Mouse (Mus musculus) intestine, embryonic 16.5 days (tissue): ENCODE results near the gene Ttc7. TPM values are rescaled to one million over a fixed set of nuclear protein-coding genes. Genes with fewer than 3 reads are reported as not detected.

Experiments used
- ATAC-seq: fragments of 200-750 bp; cut with Nextera tagmentation; 2 replicates; pipeline ENCODE4 v1.8.0; 2017; ENCODE audit warnings: moderate TSS enrichment, moderate library complexity
- H3K27ac ChIP-seq: fragments of 300-500 bp; sonication (generic); 2 replicates; pipeline ENCODE4 v1.5.1; 2014; ENCODE audit warnings: mild to moderate bottlenecking, low read length
- H3K27me3 ChIP-seq: fragments of 300-500 bp; sonication (generic); replicated peaks from 2 replicates; pipeline ENCODE4 v1.6.1; 2014; ENCODE audit warnings: low read length, control low read depth, mixed read lengths; ENCODE audit not compliant: control insufficient read depth, insufficient read depth
- H3K36me3 ChIP-seq: fragments of 300-500 bp; sonication (generic); 2 replicates; pipeline ENCODE4 v1.6.1; 2014; ENCODE audit warnings: low read length, control low read depth; ENCODE audit not compliant: control insufficient read depth, insufficient read depth
- H3K4me1 ChIP-seq: fragments of 300-500 bp; sonication (generic); 2 replicates; pipeline ENCODE4 v1.6.1; 2014; ENCODE audit warnings: low read length, control low read depth, mixed read lengths; ENCODE audit not compliant: control insufficient read depth, insufficient read depth
- H3K4me2 ChIP-seq: fragments of 300-500 bp; sonication (generic); 2 replicates; pipeline ENCODE4 v1.6.1; 2014; ENCODE audit warnings: low read depth, low read length, control low read depth
- H3K4me3 ChIP-seq: fragments of 300-500 bp; sonication (generic); 2 replicates; pipeline ENCODE4 v1.5.1; 2014; ENCODE audit warnings: mild to moderate bottlenecking, low read length
- H3K9ac ChIP-seq: fragments of 300-500 bp; sonication (generic); 2 replicates; pipeline ENCODE4 v1.6.1; 2014; ENCODE audit warnings: low read depth, low read length
- H3K9me3 ChIP-seq: fragments of 300-500 bp; sonication (generic); 2 replicates; pipeline ENCODE4 v1.6.1; 2016; ENCODE audit warnings: low read length, control low read depth; ENCODE audit not compliant: control insufficient read depth
- WGBS: fragments of 180-500 bp; shearing (Covaris S2); extraction: QIAGEN DNeasy Blood & Tissue Kit; methylation state at CpG from one replicate; pipeline ENCODE4 v1.1.7; 2014; 5-methylcytosine and 5-hydroxymethylcytosine counted together
- polyA plus RNA-seq: library from polyadenylated mRNA; unstranded; fragments of >200 nt; fragmentation: Nextera tagmentation; extraction: Ambion mirVana; gene quantifications from 2 replicates; pipeline ENCODE4 v1.2.1, GENCODE M21; 2015

Gene Ttc7
- polyA plus RNA-seq, 1 experiment from 2014 or later: 21.7 TPM

GRCm38 (mm10) chr17:87337683-87338082 is 55.0 kb downstream of the Ttc7 start:
- Histone ChIP-seq H3K9me3 (peaks cover 3% of the 10 kb centered on the region; the same call in 1 of the 2 replicates), H3K27ac (no peak overlapping the region), H3K4me1 (peaks cover 2% of the 10 kb centered on the region), H3K4me3 (no peak overlapping the region), H3K27me3 (no peaks in the 10 kb centered on the region), H3K36me3 (peaks cover 4% of the 10 kb centered on the region), H3K4me2 (no peak overlapping the region), H3K9ac (no peak overlapping the region)
- peak; percentile 59 for ATAC-seq
- WGBS: 84% methylated on average over 7 of the region's 7 CpGs

- no peak for ATAC-seq
- no peak overlapping the region for H3K4me3 ChIP-seq
- no peaks in the 10 kb centered on the region for H3K4me1 ChIP-seq
- peaks cover 4% of the 10 kb centered on the region for H3K36me3 ChIP-seq
- no peak overlapping the region for H3K4me2 ChIP-seq
- no peak overlapping the region for H3K27ac ChIP-seq
- no peak overlapping the region for H3K9ac ChIP-seq
- peaks cover 3% of the 10 kb centered on the region; the same call in 1 of the 2 replicates for H3K9me3 ChIP-seq
- 83% methylated on average over 1 of the region's 1 CpGs for WGBS
- H3K27me3 ChIP-seq: no peaks in the 10 kb centered on the region
Measured at GRCm38 (mm10) chr17:87339122-87339521, 56.4 kb downstream of the Ttc7 start.

GRCm38 (mm10) chr17:87343060-87343703 is 60.5 kb downstream of the Ttc7 start:
- 71% methylated on average over 8 of the region's 8 CpGs for WGBS
- no peaks in the 10 kb centered on the region for H3K9me3 ChIP-seq
- H3K36me3 ChIP-seq: peaks cover 5% of the 10 kb centered on the region
- no peak overlapping the region for H3K4me2 ChIP-seq
- 0 out of 2 replicates have a peak, but pooled peaks cover 2% of the 10 kb centered on the region for H3K4me1 ChIP-seq
- H3K4me3 ChIP-seq: no peak overlapping the region
- no peaks in the 10 kb centered on the region for H3K27me3 ChIP-seq
- H3K9ac ChIP-seq: no peak overlapping the region
- no peak overlapping the region for H3K27ac ChIP-seq
- no peak for ATAC-seq

GRCm38 (mm10) chr17:87344441-87345251 is 62.0 kb downstream of the Ttc7 start:
- H3K27me3 ChIP-seq: no peaks in the 10 kb centered on the region
- no peak overlapping the region for H3K9ac ChIP-seq
- ATAC-seq: no peak
- H3K36me3 ChIP-seq: peaks cover 7% of the 10 kb centered on the region
- no peaks in the 10 kb centered on the region for H3K9me3 ChIP-seq
- H3K4me1 ChIP-seq: 0 out of 2 replicates have a peak, but pooled peaks cover 2% of the 10 kb centered on the region
- no peak overlapping the region for H3K4me2 ChIP-seq
- no peak overlapping the region for H3K4me3 ChIP-seq
- WGBS: 76% methylated on average over 18 of the region's 18 CpGs
- H3K27ac ChIP-seq: no peak overlapping the region

DNA sequence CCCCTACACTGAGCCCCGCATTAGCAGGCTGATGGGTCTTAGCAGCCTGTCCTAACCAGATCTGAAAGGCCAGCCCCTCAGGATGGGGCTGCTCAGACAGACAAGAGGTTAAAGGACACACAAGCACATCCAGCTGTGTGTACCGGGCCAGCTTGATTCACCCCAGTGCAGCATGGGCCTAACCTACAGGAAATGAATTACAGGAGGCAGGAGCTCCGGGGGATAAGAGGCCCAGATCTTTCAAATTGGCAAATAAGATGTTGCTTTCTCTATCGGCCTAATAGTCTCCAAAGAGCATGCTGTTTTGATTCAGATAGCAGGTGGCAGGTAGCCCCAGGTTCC is 62.5 kb downstream of the Ttc7 start:
- H3K27me3 ChIP-seq: no peaks in the 10 kb centered on the region
- H3K4me2 ChIP-seq: no peak overlapping the region
- no peak overlapping the region for H3K9ac ChIP-seq
- no peak for ATAC-seq
- 49% methylated on average over 4 of the region's 4 CpGs for WGBS
- H3K9me3 ChIP-seq: no peaks in the 10 kb centered on the region
- H3K4me1 ChIP-seq: peaks cover 3% of the 10 kb centered on the region
- no peak overlapping the region for H3K27ac ChIP-seq
- peaks cover 7% of the 10 kb centered on the region for H3K36me3 ChIP-seq
- no peak overlapping the region for H3K4me3 ChIP-seq

DNA sequence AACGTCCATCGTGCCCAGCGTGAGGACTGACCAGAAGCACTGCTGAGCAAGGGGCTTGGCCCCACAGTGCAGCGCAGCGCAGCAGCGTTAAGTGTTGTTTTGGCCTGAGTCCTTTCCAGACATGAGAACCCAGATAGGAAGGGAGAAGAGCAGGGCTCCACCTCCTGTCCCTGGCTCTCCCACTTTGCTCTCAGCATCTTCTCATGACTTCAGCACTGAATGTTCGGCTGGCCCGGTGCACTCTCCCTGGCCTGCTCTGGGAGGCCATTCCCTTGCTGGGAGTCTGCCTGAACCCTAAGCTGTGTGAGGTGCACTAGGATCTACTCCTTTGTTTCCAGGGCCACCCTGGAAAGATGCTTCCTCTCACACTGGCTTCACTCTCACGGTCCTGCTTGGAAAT is 65.7 kb downstream of the Ttc7 start:
- H3K27ac ChIP-seq: 0 out of 2 replicates have a peak overlapping the region, but pooled peaks have one; percentile 14
- WGBS: 60% methylated on average over 9 of the region's 9 CpGs
- ATAC-seq: no peak
- no peak overlapping the region for H3K9ac ChIP-seq
- no peak overlapping the region for H3K4me3 ChIP-seq
- H3K27me3 ChIP-seq: no peaks in the 10 kb centered on the region
- peaks cover 33% of the 10 kb centered on the region for H3K4me1 ChIP-seq
- H3K9me3 ChIP-seq: no peaks in the 10 kb centered on the region
- peaks cover 7% of the 10 kb centered on the region for H3K36me3 ChIP-seq
- H3K4me2 ChIP-seq: no peak overlapping the region

DNA sequence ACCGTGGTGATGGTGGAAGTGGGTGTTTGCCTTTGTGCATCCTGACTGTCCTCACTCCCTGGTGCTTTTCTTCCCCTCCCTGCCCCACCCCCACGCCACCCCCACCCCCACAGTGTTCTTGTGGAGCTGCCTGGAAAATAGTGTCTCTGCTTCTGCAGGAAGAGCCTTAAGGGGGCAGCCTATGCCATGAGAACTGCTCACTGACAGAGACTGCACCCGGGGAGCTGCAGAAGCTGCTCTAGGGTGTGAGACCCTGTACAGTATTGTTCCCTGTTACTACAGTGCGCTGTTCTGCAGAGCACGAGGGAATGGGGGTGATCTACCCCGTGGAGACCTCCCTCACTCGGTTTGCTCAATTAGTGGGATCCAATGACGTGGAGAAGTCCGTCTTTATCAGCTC is 66.4 kb downstream of the Ttc7 start:
- 33% methylated on average over 9 of the region's 9 CpGs for WGBS
- H3K4me3 ChIP-seq: no peak overlapping the region
- no peak overlapping the region for H3K27ac ChIP-seq
- peaks cover 7% of the 10 kb centered on the region for H3K36me3 ChIP-seq
- ATAC-seq: no peak
- H3K9ac ChIP-seq: no peak overlapping the region
- H3K9me3 ChIP-seq: no peaks in the 10 kb centered on the region
- H3K27me3 ChIP-seq: no peaks in the 10 kb centered on the region
- H3K4me2 ChIP-seq: no peak overlapping the region
- H3K4me1 ChIP-seq: peaks cover 33% of the 10 kb centered on the region

GRCm38 (mm10) chr17:87349575-87349974 is 66.9 kb downstream of the Ttc7 start:
- H3K27ac ChIP-seq: no peak overlapping the region
- H3K4me2 ChIP-seq: no peak overlapping the region
- no peak overlapping the region for H3K4me3 ChIP-seq
- no peak for ATAC-seq
- 81% methylated on average over 9 of the region's 9 CpGs for WGBS
- peaks cover 33% of the 10 kb centered on the region for H3K4me1 ChIP-seq
- H3K9me3 ChIP-seq: no peaks in the 10 kb centered on the region
- H3K9ac ChIP-seq: no peak overlapping the region
- peaks cover 7% of the 10 kb centered on the region for H3K36me3 ChIP-seq
- H3K27me3 ChIP-seq: no peaks in the 10 kb centered on the region

DNA sequence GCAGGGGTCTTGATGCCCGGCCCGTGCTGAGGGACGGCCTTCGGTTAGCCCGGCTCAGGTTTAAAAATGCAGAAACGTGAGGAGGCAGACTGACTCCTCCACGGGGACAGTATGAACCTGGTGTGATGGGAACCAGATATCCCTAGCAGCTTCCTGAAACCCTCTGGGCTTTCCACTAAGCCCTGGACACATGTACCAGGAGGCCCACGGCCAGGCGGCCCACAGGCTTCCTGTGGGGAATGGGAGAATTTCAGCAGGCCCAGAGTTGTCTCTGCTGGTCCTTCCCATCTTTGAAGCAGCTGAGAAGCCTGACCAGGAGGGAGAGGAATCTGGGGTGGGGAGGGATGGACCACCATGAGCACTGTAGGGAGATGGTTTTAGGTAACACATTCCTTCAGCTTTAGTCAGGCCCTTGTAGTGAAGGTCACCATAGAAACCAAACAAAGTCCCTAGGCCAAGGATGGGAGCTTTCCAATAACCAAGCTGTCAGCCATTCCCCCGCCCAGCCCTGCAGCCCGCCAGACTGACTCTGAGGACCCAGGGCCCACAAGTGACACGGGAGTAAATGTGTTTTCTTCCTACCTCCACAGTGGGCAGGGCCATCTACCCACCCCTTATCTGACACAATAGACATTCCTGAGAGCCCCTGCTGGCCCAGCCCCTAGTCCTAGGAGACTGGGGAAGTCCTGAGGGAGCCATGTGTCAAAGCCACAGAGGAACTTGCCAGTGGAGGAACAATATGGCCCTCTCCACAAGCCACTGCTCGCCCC is 68.0 kb downstream of the Ttc7 start:
- H3K27ac ChIP-seq: peak overlapping the region; percentile 93
- H3K9ac ChIP-seq: peak overlapping the region; percentile 41; the same call in 1 of the 2 replicates
- no peaks in the 10 kb centered on the region for H3K9me3 ChIP-seq
- 50% methylated on average over 13 of the region's 13 CpGs for WGBS
- 0 out of 2 replicates have a peak overlapping the region, but pooled peaks have one; percentile 8 for H3K4me2 ChIP-seq
- peaks cover 7% of the 10 kb centered on the region for H3K36me3 ChIP-seq
- ATAC-seq: 0 out of 2 replicates have a peak, but pooled peaks have one; percentile 6
- H3K4me3 ChIP-seq: no peak overlapping the region
- H3K4me1 ChIP-seq: peaks cover 33% of the 10 kb centered on the region
- H3K27me3 ChIP-seq: no peaks in the 10 kb centered on the region
